Mouse (Mus musculus) layer of hippocampus, postnatal 25 days (tissue): Measurements from ENCODE around the gene Gm2174. TPM values are rescaled to one million over a fixed set of nuclear protein-coding genes. Genes with fewer than 3 reads are reported as not detected.

ENCODE experiments used
- DNase-seq, 2 experiments: peaks; one replicate each; pipeline ENCODE4 v3.0.0; 2022; ENCODE audit warnings: mixed read lengths in 2 of 2, low spot score in 1 of 2; ENCODE audit errors: extremely low spot score in 1 of 2
- total RNA-seq, 2 experiments: library from RNA; stranded (reverse); gene quantifications; 2 replicates each; pipeline ENCODE4 v1.2.3; 2021

Gm2174 gene
- total RNA-seq, 2 experiments from 2014 or later = not detected

- peak; percentile 47 to 87 for DNase-seq
Observed at GRCm38 (mm10) chrX:56489758-56490157, 42.0 kb downstream of the Gm2174 start.

DNA sequence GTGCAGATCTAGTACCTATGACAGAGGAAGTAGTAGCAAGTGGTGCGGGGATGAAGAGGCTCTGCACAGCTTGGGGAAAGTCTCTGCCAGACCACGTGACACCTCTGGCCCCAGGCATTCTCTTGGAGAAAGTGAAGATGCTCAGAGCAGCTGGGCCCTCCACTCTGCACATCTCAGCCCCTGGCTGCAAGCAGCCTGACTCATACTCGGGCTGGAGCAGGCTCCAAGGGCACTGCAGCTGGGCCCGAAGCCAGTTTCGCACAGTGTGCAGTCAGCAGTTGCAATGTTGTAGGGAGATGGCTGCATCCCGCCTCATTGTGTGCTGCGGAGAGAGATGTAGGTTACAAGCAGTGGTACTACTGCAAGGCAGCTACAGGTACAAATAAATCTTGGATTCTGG lies 49.5 kb downstream of the Gm2174 start:
- no peak for DNase-seq

Other genes starting within 250 kb of the Gm2174 start
- not detected for gene Gm773, start 235.1 kb upstream of the Gm2174 start, total RNA-seq
- 1 to 10 TPM; 3.7 to 4.3 TPM for gene Zfp449, start 101.6 kb upstream of the Gm2174 start, total RNA-seq
- gene Smim10l2a, start 73.4 kb upstream of the Gm2174 start, total RNA-seq = 10 to 100 TPM; 20.8 to 22.6 TPM
- 10 to 100 TPM; 26.4 to 39.0 TPM for gene Ints6l, start 6.9 kb downstream of the Gm2174 start, total RNA-seq
- gene Gm10477, start 76.8 kb downstream of the Gm2174 start, total RNA-seq = not detected
- not detected for gene Gm648, start 101.6 kb downstream of the Gm2174 start, total RNA-seq
- gene Mmgt1, start 150.1 kb downstream of the Gm2174 start, total RNA-seq = 10 to 100 TPM; 26.6 to 30.4 TPM
- 100 to 1,000 TPM; 102 to 103 TPM for gene Slc9a6, start 161.8 kb downstream of the Gm2174 start, total RNA-seq